Mouse (Mus musculus) thymus, adult 2 months (tissue): ENCODE measurements around the gene H2-D1.

Experiments used
- CTCF ChIP-seq: fragments of 200-500 bp; IDR thresholded peaks from 2 replicates; pipeline ENCODE4 v1.5.1; 2012; ENCODE audit warnings: mild to moderate bottlenecking, control low read depth, low read length, moderate library complexity, borderline replicate concordance; ENCODE audit not compliant: control insufficient read depth, poor library complexity, insufficient read depth; ENCODE audit errors: extremely low read depth
- POLR2A ChIP-seq: fragments of 200-500 bp; IDR thresholded peaks from 2 replicates; pipeline ENCODE4 v1.6.1; 2012; ENCODE audit warnings: mild to moderate bottlenecking, low read length, control low read depth, moderate library complexity; ENCODE audit not compliant: control insufficient read depth, poor library complexity, insufficient read depth; ENCODE audit errors: extremely low read depth

DNA sequence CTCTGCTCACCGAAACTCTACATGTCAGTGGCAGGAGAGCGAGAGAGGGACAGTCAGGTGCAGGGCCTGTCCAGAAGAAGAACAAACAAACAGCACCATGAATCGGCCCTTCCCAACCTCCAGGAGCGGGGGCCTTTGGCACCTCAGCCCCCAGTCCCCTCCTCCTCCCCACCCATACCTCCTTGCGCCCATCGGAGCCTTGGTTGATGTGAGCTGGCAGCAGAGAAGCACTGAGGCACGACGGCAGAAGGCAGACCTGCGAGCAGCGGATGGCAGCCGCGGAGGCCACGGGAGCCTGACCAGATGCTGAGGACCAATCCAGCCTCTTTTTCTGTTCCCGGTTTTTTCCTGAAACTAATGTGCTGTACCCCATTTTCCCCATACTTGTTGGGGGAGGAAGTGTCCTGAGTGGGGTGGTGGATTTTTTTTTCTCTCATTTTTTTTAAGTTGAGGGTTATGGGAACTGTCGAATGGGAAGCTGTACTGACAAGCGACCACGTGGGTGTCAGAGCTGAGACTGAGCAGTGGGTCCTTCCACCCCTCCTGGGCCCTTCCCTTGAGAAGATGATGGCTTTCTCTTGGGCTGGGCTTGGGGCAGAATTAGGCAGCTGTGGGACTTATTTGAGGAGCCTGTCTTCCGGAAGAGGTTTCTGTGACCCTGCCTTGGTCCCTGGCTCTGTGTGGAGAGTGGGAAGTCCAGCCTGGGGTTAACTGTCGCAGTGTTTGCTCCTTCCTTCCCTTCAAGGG is 12.9 kb upstream of the H2-D1 start:
- TF ChIP-seq CTCF (no peak), POLR2A (no peak)
